ENCODE assay signal across 8 mouse cellular contexts in genomic region chrX:51017851-51018785, GRCm38 (mm10). TPM values are rescaled to one million over a fixed set of nuclear protein-coding genes. Genes with fewer than 3 reads are reported as not detected.
DNase-seq lines count a peak whose midpoint lies in the region; ATAC-seq lines count a peak whose summit lies in the region.

Rap2c (minus strand) TSS chrX:51018018.

- H3K9me3 ChIP-seq in hindbrain, embryonic 15.5 days, result no peaks in the 10 kb centered on the region

- ATAC-seq in hindbrain, embryonic 15.5 days (ENCODE audit: low FRiP score, low read depth), result peak; percentile 82

- H3K9ac ChIP-seq in hindbrain, embryonic 15.5 days, result peak within 1 kb of the TSS; percentile 72

- H3K27ac ChIP-seq in hindbrain, embryonic 15.5 days (replicated peaks), result peak within 1 kb of the TSS; percentile 92

- H3K36me3 ChIP-seq in hindbrain, embryonic 15.5 days, result 0 out of 2 replicates have a peak, but pooled peaks cover 5% of the 10 kb centered on the region

- H3K4me3 ChIP-seq in hindbrain, embryonic 15.5 days, result peak within 1 kb of the TSS; percentile 58

- H3K4me1 ChIP-seq in hindbrain, embryonic 15.5 days (replicated peaks), result 0 out of 2 replicates have a peak, but pooled peaks cover 9% of the 10 kb centered on the region

- DNase-seq in ZHBTc4 (ENCODE audit: low read depth, low spot score), result peak; percentile 88
- DNase-seq in cerebellum, postnatal 25 days, result peak; percentile 61 to 69
- peak; percentile 20 for DNase-seq in gastrocnemius, adult 18-20 months (ENCODE audit: low spot score)
- DNase-seq in left cerebral cortex, adult 18-20 months (ENCODE audit: low spot score in 2 of 2), result peak; percentile 22 to 38
- peak; percentile 79 to 83 for DNase-seq in lung, postnatal 4 days
- DNase-seq in retina, postnatal 7 days (ENCODE audit: low read depth, low spot score), result peak; percentile 19
- peak; percentile 61 for DNase-seq in urinary bladder, postnatal 14 days (ENCODE audit: low spot score)

- 20% methylated on average over 28 of the region's 92 CpGs for WGBS in hindbrain, embryonic 15.5 days

- H3K27me3 ChIP-seq in hindbrain, embryonic 15.5 days, result no peaks in the 10 kb centered on the region

- H3K4me2 ChIP-seq in hindbrain, embryonic 15.5 days, result peak within 1 kb of the TSS; percentile 61

RNA-seq across cellular contexts. Expression of gene Rap2c, which starts in this region (rescaled TPM):
- 10 to 100 TPM; 22.3 to 24.3 TPM for total RNA-seq in gastrocnemius, adult 18-20 months (2021)
- polyA plus RNA-seq in hindbrain, embryonic 15.5 days (2015; fragmentation: Nextera tagmentation; extraction: Ambion mirVana), result 12.5 TPM in 2 replicates
- 10 to 100 TPM; 26.7 to 30.5 TPM for total RNA-seq in left cerebral cortex, adult 18-20 months (2021)

Comparison
In these comparisons a context has a peak if more than half of its experiments do, and no peak if none do; other contexts are left out.
1. Peak in every context shown above with its lines: DNase-seq, ATAC-seq, H3K4me3 ChIP-seq and H3K27ac ChIP-seq.
2. DNase-seq: peak in every context shown above with its lines; median percentile 88 in ZHBTc4; 81 in lung, postnatal 4 days; 65 in cerebellum, postnatal 25 days; 61 in urinary bladder, postnatal 14 days; 30 in left cerebral cortex, adult 18-20 months; 20 in gastrocnemius, adult 18-20 months; 19 in retina, postnatal 7 days.